Mouse (Mus musculus) liver, embryonic 15.5 days (tissue): ENCODE results near the gene Hba-x. TPM values are rescaled to one million over a fixed set of nuclear protein-coding genes. Genes with fewer than 3 reads are reported as not detected.
A peak's percentile ranks its signal among the peaks of the same experiment; 100 is the strongest.
"Not testable (repeated sequence)": the region's sequence is repeated elsewhere in the genome, so short reads cannot be mapped to it uniquely, and the experiment has no call there.

Experiments used
- ATAC-seq: fragments of 200-750 bp; cut with Nextera tagmentation; 2 replicates; pipeline ENCODE4 v1.8.0; 2017; ENCODE audit warnings: moderate number of reproducible peaks, mild to moderate bottlenecking, moderate library complexity; ENCODE audit not compliant: insufficient read depth
- H3K27ac ChIP-seq: fragments of 300-500 bp; sonication (generic); replicated peaks from 2 replicates; pipeline ENCODE4 v1.5.1; 2015; ENCODE audit warnings: mild to moderate bottlenecking, inconsistent platforms
- H3K27me3 ChIP-seq: fragments of 300-500 bp; sonication (generic); 2 replicates; pipeline ENCODE4 v1.6.1; 2015; ENCODE audit warnings: mild to moderate bottlenecking, inconsistent platforms
- H3K36me3 ChIP-seq: fragments of 300-500 bp; sonication (generic); replicated peaks from 2 replicates; pipeline ENCODE4 v1.6.1; 2015; ENCODE audit warnings: moderate library complexity, mild to moderate bottlenecking, inconsistent platforms
- H3K4me1 ChIP-seq: fragments of 300-500 bp; sonication (generic); replicated peaks from 2 replicates; pipeline ENCODE4 v1.6.1; 2015; ENCODE audit warnings: inconsistent platforms
- H3K4me2 ChIP-seq: fragments of 300-500 bp; sonication (generic); 2 replicates; pipeline ENCODE4 v1.6.1; 2015; ENCODE audit warnings: moderate library complexity, mild to moderate bottlenecking, inconsistent platforms
- H3K4me3 ChIP-seq: fragments of 300-500 bp; sonication (generic); replicated peaks from 2 replicates; pipeline ENCODE4 v1.5.1; 2015; ENCODE audit warnings: mild to moderate bottlenecking, inconsistent platforms
- H3K9ac ChIP-seq: fragments of 300-500 bp; sonication (generic); 2 replicates; pipeline ENCODE4 v1.6.1; 2015; ENCODE audit warnings: moderate library complexity, mild to moderate bottlenecking, inconsistent platforms
- H3K9me3 ChIP-seq: fragments of 300-500 bp; sonication (generic); replicated peaks from 2 replicates; pipeline ENCODE4 v1.6.1; 2016; ENCODE audit warnings: inconsistent platforms
- WGBS: fragments of 180-500 bp; shearing (Covaris S2); methylation state at CpG from one replicate; pipeline ENCODE4 v1.1.7; 2015; ENCODE audit warnings: mixed read lengths; ENCODE audit not compliant: insufficient replicate concordance; 5-methylcytosine and 5-hydroxymethylcytosine counted together
- polyA plus RNA-seq: library from polyadenylated mRNA; unstranded; fragments of >200 nt; fragmentation: Nextera tagmentation; extraction: Ambion mirVana; gene quantifications from 2 replicates; pipeline ENCODE4 v1.2.1, GENCODE M21; 2015

The Hba-x gene
- polyA plus RNA-seq, 1 experiment from 2014 or later = 109 TPM

DNA sequence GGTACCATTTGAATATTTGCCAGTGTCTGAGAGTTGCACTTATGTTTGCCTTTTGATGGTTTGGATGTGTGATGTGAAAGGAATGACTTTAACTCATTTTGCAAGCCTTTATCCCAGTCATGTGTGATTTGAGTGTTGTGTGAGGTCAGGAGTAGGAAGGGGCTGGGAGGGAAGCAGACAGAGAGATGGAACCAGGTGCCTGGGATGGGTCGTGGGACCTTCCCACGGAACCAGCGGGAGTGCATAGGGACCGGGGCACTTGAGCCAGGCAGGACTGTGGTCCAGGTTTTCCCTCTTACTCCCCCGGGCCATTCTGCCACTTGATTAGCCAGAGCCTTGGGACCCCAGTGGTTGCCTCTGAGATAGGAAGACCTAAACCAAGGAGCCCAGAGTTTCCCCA lies 8.2 kb upstream of the Hba-x start:
- Histone ChIP-seq H3K4me3 (peak overlapping the region; percentile 68), H3K4me1 (peaks cover 85% of the 10 kb centered on the region), H3K4me2 (peak overlapping the region; percentile 83), H3K9ac (peak overlapping the region; percentile 96), H3K27me3 (no peaks in the 10 kb centered on the region), H3K36me3 (peaks cover 5% of the 10 kb centered on the region; the same call in 1 of the 2 replicates), H3K27ac (peak overlapping the region; percentile 97), H3K9me3 (no peaks in the 10 kb centered on the region)
- WGBS = 18% methylated on average over 5 of the region's 5 CpGs
- ATAC-seq = peak; percentile 12

DNA sequence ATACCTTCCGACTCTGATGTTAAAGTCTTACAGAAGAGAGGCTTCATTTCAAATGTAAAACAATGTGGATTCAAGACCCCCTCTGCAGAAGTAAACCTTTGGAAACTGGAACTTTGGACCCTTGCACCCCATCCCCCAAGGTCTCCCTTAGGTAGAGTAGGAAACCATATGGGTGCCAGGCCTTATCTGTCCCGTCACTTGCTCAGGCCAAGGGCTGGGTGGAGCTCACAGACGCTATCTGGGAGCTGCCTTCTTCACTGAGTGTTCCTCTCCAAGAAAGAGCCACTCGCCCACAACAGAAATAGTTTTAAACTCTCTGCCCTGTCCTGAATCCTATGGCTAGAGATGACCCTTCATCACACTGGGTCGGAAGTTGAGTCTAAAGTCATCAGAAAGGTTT lies 7.2 kb upstream of the Hba-x start:
- H3K4me2 ChIP-seq = peak overlapping the region; percentile 83
- peak overlapping the region; percentile 97 for H3K27ac ChIP-seq
- peak overlapping the region; percentile 68 for H3K4me3 ChIP-seq

DNA sequence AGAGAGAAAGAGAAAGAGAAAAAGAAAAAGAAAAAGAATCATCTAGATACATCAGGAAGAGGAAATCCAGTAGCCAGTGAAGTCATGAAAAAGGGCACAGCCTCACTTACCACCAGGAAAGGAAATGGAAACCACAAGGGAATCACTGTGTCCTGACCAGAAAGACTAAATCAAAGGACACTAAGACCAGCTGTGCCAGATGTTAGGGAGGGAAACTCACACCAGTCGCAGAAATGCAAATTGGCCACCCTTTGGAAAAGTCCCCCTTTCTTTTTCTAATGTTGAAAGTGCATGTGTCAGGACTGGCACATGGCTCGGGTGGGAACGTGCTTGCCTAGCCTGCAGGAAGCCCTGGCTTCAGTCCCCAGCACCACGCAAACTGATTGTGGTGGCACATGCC lies 5.0 kb upstream of the Hba-x start:
- H3K9ac ChIP-seq = 0 out of 2 replicates have a peak overlapping the region, but pooled peaks have one; percentile 17
- WGBS = 45% methylated on average over 4 of the region's 4 CpGs
- H3K9me3 ChIP-seq = no peaks in the 10 kb centered on the region
- no peak overlapping the region for H3K4me2 ChIP-seq
- peaks cover 67% of the 10 kb centered on the region for H3K4me1 ChIP-seq
- H3K36me3 ChIP-seq = no peaks in the 10 kb centered on the region
- ATAC-seq = no peak
- H3K4me3 ChIP-seq = no peak overlapping the region
- H3K27me3 ChIP-seq = peaks cover under 1% of the 10 kb centered on the region; the same call in 1 of the 2 replicates
- peak overlapping the region; percentile 76 for H3K27ac ChIP-seq

More for the DNA sequence above, 7.2 kb upstream of the Hba-x start:
- H3K27me3 ChIP-seq = no peaks in the 10 kb centered on the region
- H3K9ac ChIP-seq = peak overlapping the region; percentile 96
- H3K36me3 ChIP-seq = no peaks in the 10 kb centered on the region
- peak; percentile 88 for ATAC-seq
- no peaks in the 10 kb centered on the region for H3K9me3 ChIP-seq
- WGBS = 18% methylated on average over 5 of the region's 5 CpGs
- H3K4me1 ChIP-seq = peaks cover 79% of the 10 kb centered on the region

DNA sequence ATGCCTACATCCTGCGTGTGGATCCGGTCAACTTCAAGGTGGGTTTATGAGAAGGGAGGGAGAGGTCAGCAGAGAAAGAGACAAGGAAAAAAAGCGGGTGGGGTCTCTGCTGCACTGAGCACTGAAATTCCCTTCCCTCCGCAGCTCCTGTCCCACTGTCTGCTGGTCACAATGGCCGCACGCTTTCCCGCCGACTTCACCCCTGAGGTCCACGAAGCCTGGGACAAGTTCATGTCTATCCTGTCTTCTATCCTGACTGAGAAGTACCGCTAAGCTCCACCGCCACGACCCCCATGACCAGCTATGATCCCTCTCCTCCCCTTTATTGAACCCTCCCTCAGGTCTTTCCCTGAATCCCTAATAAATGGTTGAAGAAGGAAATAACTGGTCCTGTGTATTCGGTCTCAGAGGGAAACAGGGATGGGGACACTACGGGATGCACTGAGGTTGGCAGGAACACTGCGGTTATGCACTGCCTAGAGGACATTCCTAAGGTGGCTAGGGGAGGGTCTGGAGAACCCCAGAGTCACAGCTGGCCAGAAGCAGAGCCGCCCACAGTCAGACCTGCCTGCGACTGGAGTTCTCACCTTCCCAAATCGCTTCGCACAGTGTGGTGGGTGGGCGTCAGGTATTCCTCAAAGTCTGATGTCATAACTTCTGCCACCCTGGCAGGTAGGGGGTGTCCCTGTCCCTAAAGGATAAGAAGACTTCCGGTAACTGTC lies 1.7 kb downstream of the Hba-x start:
- 0 out of 2 replicates have a peak overlapping the region, but pooled peaks have one; percentile 5 for H3K27ac ChIP-seq
- peaks cover 67% of the 10 kb centered on the region for H3K4me1 ChIP-seq
- no peak overlapping the region for H3K9ac ChIP-seq
- WGBS = 62% methylated on average over 21 of the region's 21 CpGs
- H3K4me3 ChIP-seq = no peak overlapping the region
- H3K27me3 ChIP-seq = peaks cover 35% of the 10 kb centered on the region
- H3K4me2 ChIP-seq = no peak overlapping the region
- no peaks in the 10 kb centered on the region for H3K36me3 ChIP-seq
- no peaks in the 10 kb centered on the region for H3K9me3 ChIP-seq
- no peak for ATAC-seq

DNA sequence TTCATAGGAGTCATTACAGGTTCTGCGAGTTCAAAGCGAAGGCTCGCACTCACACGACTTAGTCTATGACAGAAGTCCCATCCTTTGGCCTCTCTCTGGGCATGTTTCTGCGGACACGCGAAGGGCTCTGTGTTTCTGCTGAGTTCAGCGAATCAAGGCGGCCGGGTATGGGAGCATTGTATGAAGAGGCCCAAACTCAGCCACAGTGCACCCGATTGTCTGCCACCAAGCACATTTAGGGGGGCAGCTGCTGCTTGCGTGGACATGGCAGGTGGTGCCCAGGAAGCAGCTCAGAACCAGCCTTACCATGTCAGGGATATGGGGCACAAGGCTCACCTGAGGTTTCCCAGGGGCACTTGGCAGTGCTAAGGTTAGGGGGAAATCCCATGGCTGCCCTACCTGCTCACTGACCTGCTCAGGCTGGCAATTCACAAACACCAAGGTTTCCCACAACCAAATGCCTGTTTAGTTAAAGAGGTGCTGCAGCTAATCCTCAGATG lies 2.3 kb downstream of the Hba-x start:
- WGBS = 77% methylated on average over 12 of the region's 12 CpGs

DNA sequence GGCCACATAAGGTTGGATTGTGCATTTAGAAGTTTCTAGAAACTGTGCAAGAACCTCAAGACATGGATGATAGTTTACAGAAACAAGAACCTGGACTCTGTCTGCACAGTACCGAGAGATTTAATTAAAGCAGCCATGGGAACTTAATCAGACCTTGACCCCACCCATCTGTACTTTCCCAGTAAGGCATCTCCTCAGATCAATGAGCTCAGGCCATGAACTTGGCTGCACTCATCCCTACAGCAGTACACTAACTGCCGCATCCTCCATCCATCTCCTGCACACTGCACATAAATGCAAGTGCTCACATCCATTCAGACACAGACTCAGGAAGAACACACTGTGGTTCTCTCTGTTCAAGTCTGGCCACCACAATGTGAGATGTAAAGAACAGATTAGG lies 4.4 kb downstream of the Hba-x start:
- H3K9me3 ChIP-seq = no peaks in the 10 kb centered on the region
- WGBS = 41% methylated on average over 2 of the region's 2 CpGs
- peak overlapping the region; percentile 68 for H3K4me2 ChIP-seq
- peaks cover 60% of the 10 kb centered on the region for H3K4me1 ChIP-seq
- H3K36me3 ChIP-seq = no peaks in the 10 kb centered on the region
- H3K4me3 ChIP-seq = peak overlapping the region; percentile 1; the same call in 1 of the 2 replicates
- no peak for ATAC-seq
- H3K27ac ChIP-seq = peak overlapping the region; percentile 98
- H3K9ac ChIP-seq = peak overlapping the region; percentile 72; the same call in 1 of the 2 replicates
- peaks cover 35% of the 10 kb centered on the region for H3K27me3 ChIP-seq

More for the DNA sequence above, 2.3 kb downstream of the Hba-x start:
- Histone ChIP-seq H3K9ac (0 out of 2 replicates have a peak overlapping the region, but pooled peaks have one; percentile 25), H3K36me3 (no peaks in the 10 kb centered on the region), H3K27ac (0 out of 2 replicates have a peak overlapping the region, but pooled peaks have one; percentile 5), H3K27me3 (peaks cover 35% of the 10 kb centered on the region), H3K4me1 (peaks cover 65% of the 10 kb centered on the region), H3K4me3 (no peak overlapping the region), H3K9me3 (no peaks in the 10 kb centered on the region), H3K4me2 (no peak overlapping the region)
- no peak for ATAC-seq

DNA sequence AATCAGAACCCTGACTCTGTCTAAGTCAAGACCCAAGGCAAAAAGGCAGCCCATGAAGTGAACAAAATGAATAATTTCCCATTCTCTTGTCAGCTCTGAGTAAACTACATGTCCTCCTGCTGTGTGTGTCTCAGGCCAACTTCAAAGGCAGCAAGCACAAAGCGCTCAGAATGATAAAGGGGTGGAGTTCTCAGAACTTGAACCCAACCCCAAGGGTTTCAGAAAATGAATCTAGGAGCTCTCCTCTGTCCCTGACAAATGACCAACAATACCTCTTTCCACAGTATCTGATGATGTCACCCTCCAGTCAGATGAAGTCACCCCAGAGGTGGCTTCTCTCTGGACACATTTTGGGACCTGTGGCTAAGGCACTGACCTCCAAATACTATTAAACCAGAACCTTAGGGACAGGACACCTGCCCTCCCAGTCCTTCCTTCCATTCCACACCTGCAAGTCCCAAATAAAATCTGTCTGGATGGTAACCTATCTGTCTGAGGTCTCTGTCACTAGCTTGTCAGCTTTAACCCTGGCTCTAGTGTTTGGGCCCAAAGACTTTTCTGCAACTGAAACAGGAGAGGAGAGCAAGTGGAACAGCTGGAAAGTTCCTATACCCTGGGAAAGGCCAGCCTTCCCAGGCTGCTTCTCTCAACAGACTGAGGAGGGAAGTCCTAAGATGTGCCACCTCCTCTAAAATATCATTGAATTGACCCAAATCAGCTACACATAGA lies 5.4 kb downstream of the Hba-x start:
- peak overlapping the region; percentile 68 for H3K4me2 ChIP-seq
- peak overlapping the region; percentile 98 for H3K27ac ChIP-seq

DNA sequence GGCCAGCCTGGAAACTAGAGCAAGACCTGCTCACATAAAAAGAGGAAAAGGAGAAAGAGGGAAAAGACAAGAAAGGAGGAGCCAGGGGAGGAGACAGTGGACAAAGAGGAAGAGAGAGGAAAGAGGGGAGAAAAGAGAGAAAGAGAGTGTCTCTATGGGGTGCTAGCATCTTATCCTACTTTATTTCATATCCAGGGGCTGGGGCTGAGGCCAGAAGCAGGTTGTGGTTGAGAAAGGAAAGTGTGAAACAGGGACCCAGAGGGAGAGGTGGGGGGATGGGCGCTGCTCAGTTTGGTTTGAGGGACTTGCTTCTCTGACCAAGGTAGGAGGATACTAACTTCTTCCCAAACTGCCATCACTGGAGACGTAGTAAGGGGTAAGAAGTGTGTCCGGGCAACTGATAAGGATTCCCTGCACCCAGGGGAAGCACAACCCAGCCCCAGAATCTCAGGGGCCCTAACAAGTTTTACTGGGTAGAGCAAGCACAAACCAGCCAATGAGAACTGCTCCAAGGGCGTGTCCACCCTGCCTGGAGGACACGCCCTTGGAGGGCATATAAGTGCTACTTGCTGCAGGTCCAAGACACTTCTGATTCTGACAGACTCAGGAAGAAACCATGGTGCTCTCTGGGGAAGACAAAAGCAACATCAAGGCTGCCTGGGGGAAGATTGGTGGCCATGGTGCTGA lies 7.0 kb downstream of the Hba-x start, which contains the start of gene Hba-a1:
Gene Hba-a1 (plus strand): TSS at position 421 of the 687 bp plus-strand sequence.
- Histone ChIP-seq H3K27me3 (peaks cover 14% of the 10 kb centered on the region), H3K9ac (peak within 1 kb of the TSS; percentile 72), H3K4me2 (peak within 1 kb of the TSS; percentile 68), H3K4me3 (peak within 1 kb of the TSS; percentile 51), H3K4me1 (peaks cover 45% of the 10 kb centered on the region), H3K27ac (peak within 1 kb of the TSS; percentile 98)
- ATAC-seq = peak; percentile 65
- not testable (repeated sequence) for H3K36me3 ChIP-seq, H3K9me3 ChIP-seq
- WGBS = 22% methylated on average over 1 of the region's 5 CpGs

More for the DNA sequence above, 5.4 kb downstream of the Hba-x start:
- Histone ChIP-seq H3K4me3 (peak overlapping the region; percentile 1; the same call in 1 of the 2 replicates), H3K27me3 (peaks cover 31% of the 10 kb centered on the region), H3K9me3 (no peaks in the 10 kb centered on the region), H3K36me3 (no peaks in the 10 kb centered on the region), H3K9ac (peak overlapping the region; percentile 72), H3K4me1 (peaks cover 51% of the 10 kb centered on the region)
- no peak for ATAC-seq
- WGBS = 20% methylated on average over 1 of the region's 1 CpGs

DNA sequence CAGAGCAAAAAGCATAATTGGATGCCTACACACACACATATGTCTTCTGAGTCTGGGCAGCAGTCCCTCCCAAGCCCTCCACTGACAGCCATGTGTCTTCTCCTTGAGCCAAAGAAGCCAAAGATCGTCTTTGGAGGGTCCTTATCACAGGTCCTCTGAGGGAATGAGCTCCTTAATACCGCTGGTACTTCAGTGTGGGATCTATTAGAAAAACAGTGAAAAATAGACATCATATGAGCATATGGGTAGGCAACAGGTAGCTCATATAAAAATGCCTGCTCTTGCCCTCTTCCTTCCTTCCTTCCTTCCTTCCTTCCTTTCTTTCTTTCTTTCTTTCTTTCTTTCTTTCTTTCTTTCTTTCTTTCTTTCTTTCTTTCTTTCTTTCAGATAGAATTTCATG lies 8.4 kb downstream of the Hba-x start:
- not testable (repeated sequence) for H3K27me3 ChIP-seq, H3K9me3 ChIP-seq
- peak; percentile 19 for ATAC-seq
- peak overlapping the region; percentile 30 for H3K4me2 ChIP-seq
- H3K27ac ChIP-seq = peak overlapping the region; percentile 92
- peaks cover 46% of the 10 kb centered on the region for H3K4me1 ChIP-seq
- 12% methylated on average over 2 of the region's 2 CpGs for WGBS
- 0 out of 2 replicates have a peak, but pooled peaks cover 11% of the 10 kb centered on the region for H3K36me3 ChIP-seq
- peak overlapping the region; percentile 51 for H3K4me3 ChIP-seq
- H3K9ac ChIP-seq = peak overlapping the region; percentile 54

DNA sequence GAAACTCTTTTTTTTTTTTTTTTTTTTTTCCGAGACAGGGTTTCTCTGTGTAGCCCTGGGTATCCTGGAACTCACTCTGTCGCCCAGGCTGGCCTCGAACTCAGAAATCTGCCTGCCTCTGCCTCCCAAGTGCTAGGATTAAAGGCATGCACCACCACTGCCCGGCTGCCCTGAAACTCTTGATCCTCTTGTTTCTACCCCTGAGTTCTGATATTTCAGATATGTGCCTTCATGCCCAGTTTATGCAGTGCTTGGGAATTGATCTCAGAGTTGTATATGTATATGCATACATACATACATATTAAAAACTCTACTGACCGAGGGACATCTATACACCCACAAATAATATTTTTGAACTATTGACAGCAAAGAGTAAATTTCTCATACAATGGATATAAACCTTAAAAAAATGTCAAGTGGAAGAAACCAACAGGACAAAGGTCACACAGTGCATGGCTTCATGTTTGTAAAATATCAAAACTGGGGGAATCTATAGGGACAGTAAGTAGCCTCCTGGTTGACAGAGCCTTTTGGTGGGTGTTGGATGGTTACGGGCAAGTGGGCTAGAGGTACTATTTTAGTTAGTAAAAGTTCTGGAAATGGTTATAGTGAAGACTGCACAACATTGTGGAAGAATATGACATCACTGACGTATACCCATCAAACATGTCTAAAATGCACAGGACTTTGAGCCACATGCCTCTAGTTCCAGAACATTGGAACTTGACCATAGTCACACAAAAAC lies 9.0 kb downstream of the Hba-x start:
- H3K4me1 ChIP-seq = peaks cover 46% of the 10 kb centered on the region
- 0 out of 2 replicates have a peak, but pooled peaks cover 17% of the 10 kb centered on the region for H3K36me3 ChIP-seq
- 38% methylated on average over 7 of the region's 7 CpGs for WGBS
- H3K27me3 ChIP-seq = no peaks in the 10 kb centered on the region
- H3K9me3 ChIP-seq = no peaks in the 10 kb centered on the region
- peak overlapping the region; percentile 49; the same call in 1 of the 2 replicates for H3K9ac ChIP-seq
- H3K4me3 ChIP-seq = peak overlapping the region; percentile 51
- H3K4me2 ChIP-seq = peak overlapping the region; percentile 35
- ATAC-seq = peak; percentile 70
- peak overlapping the region; percentile 92 for H3K27ac ChIP-seq
